Mouse (Mus musculus) CH12.LX (cell line): Measurements from ENCODE around the gene Fbxo31. TPM values are rescaled to one million over a fixed set of nuclear protein-coding genes. Genes with fewer than 3 reads are reported as not detected.
A peak's percentile ranks its signal among the peaks of the same experiment; 100 is the strongest.

ENCODE experiments used
- DNase-seq: peaks from one replicate; pipeline ENCODE4 v3.0.0-alpha.2; 2013; ENCODE audit errors: extremely low read depth
- H3K27ac ChIP-seq: 2 replicates; pipeline ENCODE4 v1.5.1; 2012; ENCODE audit warnings: low read depth, mild to moderate bottlenecking, control low read depth, moderate library complexity; ENCODE audit not compliant: insufficient read depth
- H3K27me3 ChIP-seq: replicated peaks from 2 replicates; pipeline ENCODE3; 2012; ENCODE audit warnings: inconsistent platforms
- H3K36me3 ChIP-seq, 2 experiments: replicated peaks in 1 of 2; 2 replicates each; pipeline versions ENCODE3 to v1.6.1; 2012; ENCODE audit warnings: inconsistent platforms in 1 of 2, low read length in 1 of 2, mild to moderate bottlenecking in 1 of 2, mixed read lengths in 1 of 2, moderate library complexity in 1 of 2; ENCODE audit not compliant: control insufficient read depth in 1 of 2, insufficient read depth in 1 of 2
- H3K4me1 ChIP-seq, 2 experiments: 2 replicates each; pipeline ENCODE4 v1.6.1; 2012; ENCODE audit warnings: inconsistent platforms in 1 of 2, moderate library complexity in 1 of 2; ENCODE audit not compliant: insufficient read depth in 2 of 2, control insufficient read depth in 1 of 2
- H3K4me2 ChIP-seq: 2 replicates; pipeline ENCODE4 v1.6.1; 2012; ENCODE audit warnings: low read depth, mild to moderate bottlenecking, control low read depth; ENCODE audit not compliant: poor library complexity, insufficient read depth, severe bottlenecking
- H3K4me3 ChIP-seq, 3 experiments: fragments of 150-350 bp in 1 of 3; sonication (generic) in 1 of 3; replicated peaks in 1 of 3; 2 replicates each; pipeline versions ENCODE3 to v1.5.1; 2011 to 2012; ENCODE audit warnings: low read depth in 2 of 3, low read length in 2 of 3, mild to moderate bottlenecking in 2 of 3, moderate library complexity in 2 of 3, control low read depth in 1 of 3, improper control_type of control experiment in 1 of 3, inconsistent platforms in 1 of 3, mixed read lengths in 1 of 3; ENCODE audit not compliant: poor library complexity in 1 of 3
- H3K79me2 ChIP-seq: replicated peaks from 2 replicates; pipeline ENCODE4 v1.6.1; 2012; ENCODE audit warnings: mild to moderate bottlenecking, moderate library complexity; ENCODE audit not compliant: control insufficient read depth, poor library complexity, insufficient read depth, severe bottlenecking; ENCODE audit errors: extremely low read depth
- H3K9ac ChIP-seq: 2 replicates; pipeline ENCODE4 v1.6.1; 2012; ENCODE audit warnings: low read depth, mild to moderate bottlenecking, control low read depth, moderate library complexity; ENCODE audit not compliant: insufficient read depth
- H3K9me3 ChIP-seq: replicated peaks from 2 replicates; pipeline ENCODE3; 2012; ENCODE audit warnings: low read length, inconsistent platforms, mixed read lengths
- BHLHE40 ChIP-seq: IDR thresholded peaks from 2 replicates; pipeline ENCODE4 v1.6.1; 2011; ENCODE audit warnings: mild to moderate bottlenecking, low read depth, low read length, improper control_type of control experiment
- CHD2 ChIP-seq: IDR thresholded peaks from 2 replicates; pipeline ENCODE4 v1.6.1; 2011; ENCODE audit warnings: low read length, improper control_type of control experiment
- ELF1 ChIP-seq: IDR thresholded peaks from 2 replicates; pipeline ENCODE4 v1.6.1; 2014; ENCODE audit warnings: low read depth, mild to moderate bottlenecking, inconsistent platforms, low read length, improper control_type of control experiment
- ETS1 ChIP-seq: conservative IDR thresholded peaks from 2 replicates; pipeline ENCODE4 v1.6.1; 2012; ENCODE audit warnings: low read depth, mild to moderate bottlenecking, inconsistent platforms, low read length, improper control_type of control experiment, moderate library complexity
- GABPA ChIP-seq: IDR thresholded peaks from 2 replicates; pipeline ENCODE4 v1.6.1; 2012; ENCODE audit warnings: low read depth, low read length, improper control_type of control experiment, inconsistent platforms; ENCODE audit not compliant: insufficient replicate concordance
- HCFC1 ChIP-seq: IDR thresholded peaks from 2 replicates; pipeline ENCODE4 v1.6.1; 2012; ENCODE audit warnings: low read depth, mild to moderate bottlenecking, inconsistent platforms, low read length, improper control_type of control experiment
- IRF4 ChIP-seq: IDR thresholded peaks from 2 replicates; pipeline ENCODE4 v1.6.1; 2014; ENCODE audit warnings: low read depth, mild to moderate bottlenecking, inconsistent platforms, low read length, improper control_type of control experiment
- KAT2A ChIP-seq: IDR thresholded peaks from 2 replicates; pipeline ENCODE4 v1.6.1; 2012; ENCODE audit warnings: low read length, improper control_type of control experiment, inconsistent platforms; ENCODE audit not compliant: insufficient replicate concordance
- MAX ChIP-seq: IDR thresholded peaks from 2 replicates; pipeline ENCODE4 v1.6.1; 2011; ENCODE audit warnings: low read length, improper control_type of control experiment
- MAZ ChIP-seq: IDR thresholded peaks from 2 replicates; pipeline ENCODE4 v1.6.1; 2012; ENCODE audit warnings: low read depth, mild to moderate bottlenecking, inconsistent platforms, low read length, improper control_type of control experiment, moderate library complexity
- MXI1 ChIP-seq: IDR thresholded peaks from 2 replicates; pipeline ENCODE4 v1.6.1; 2011; ENCODE audit warnings: mild to moderate bottlenecking, low read depth, low read length, improper control_type of control experiment
- MYC ChIP-seq: IDR thresholded peaks from 2 replicates; pipeline ENCODE4 v1.6.1; 2011; ENCODE audit warnings: low read depth, mild to moderate bottlenecking, improper control_type of control experiment, low read length
- NELFE ChIP-seq: IDR thresholded peaks from 2 replicates; pipeline ENCODE4 v1.6.1; 2011; ENCODE audit warnings: low read depth, low read length, improper control_type of control experiment
- NRF1 ChIP-seq: IDR thresholded peaks from 2 replicates; pipeline ENCODE4 v1.6.1; 2014; ENCODE audit warnings: low read depth, mild to moderate bottlenecking, inconsistent platforms, low read length, improper control_type of control experiment, moderate library complexity
- POLR2A ChIP-seq: IDR thresholded peaks from 2 replicates; pipeline ENCODE4 v1.6.1; 2011; ENCODE audit warnings: low read depth, mild to moderate bottlenecking, improper control_type of control experiment, low read length
- RAD21 ChIP-seq: IDR thresholded peaks from 2 replicates; pipeline ENCODE4 v1.6.1; 2011; ENCODE audit warnings: low read depth, mild to moderate bottlenecking, low read length, improper control_type of control experiment, moderate library complexity
- RCOR1 ChIP-seq: conservative IDR thresholded peaks from 2 replicates; pipeline ENCODE4 v1.6.1; 2012; ENCODE audit warnings: low read depth, mild to moderate bottlenecking, inconsistent platforms, low read length, improper control_type of control experiment
- SIN3A ChIP-seq: IDR thresholded peaks from 2 replicates; pipeline ENCODE4 v1.6.1; 2012; ENCODE audit warnings: low read length, improper control_type of control experiment, inconsistent platforms
- TBP ChIP-seq: conservative IDR thresholded peaks from 2 replicates; pipeline ENCODE4 v1.6.1; 2011; ENCODE audit warnings: low read depth, low read length, improper control_type of control experiment
- TCF12 ChIP-seq: IDR thresholded peaks from 2 replicates; pipeline ENCODE4 v1.6.1; 2014; ENCODE audit warnings: low read depth, mild to moderate bottlenecking, inconsistent platforms, low read length, improper control_type of control experiment
- UBTF ChIP-seq: IDR thresholded peaks from 2 replicates; pipeline ENCODE4 v1.6.1; 2012; ENCODE audit warnings: low read depth, mild to moderate bottlenecking, inconsistent platforms, low read length, improper control_type of control experiment, moderate library complexity
- USF1 ChIP-seq: IDR thresholded peaks from 2 replicates; pipeline ENCODE4 v1.6.1; 2014; ENCODE audit warnings: low read depth, mild to moderate bottlenecking, inconsistent platforms, low read length, improper control_type of control experiment
- USF2 ChIP-seq: conservative IDR thresholded peaks from 2 replicates; pipeline ENCODE4 v1.6.1; 2011; ENCODE audit warnings: low read depth, low read length, improper control_type of control experiment
- ZC3H11A ChIP-seq: IDR thresholded peaks from 2 replicates; pipeline ENCODE4 v1.6.1; 2012; ENCODE audit warnings: low read depth, mild to moderate bottlenecking, inconsistent platforms, low read length, improper control_type of control experiment
- dilution Hi-C: fragments of 300-500 bp; cut with MboI; formaldehyde crosslinking; loops from 2 replicates; pipeline ENCODE4 v1.14.3; 2020; ENCODE audit warnings: low sequenced_read_pairs; ENCODE audit not compliant: extremely low pct_unique_long_range_greater_than_20kb, extremely low pct_ligation_motif_present
- in situ Hi-C: fragments of 300-500 bp; cut with MboI; formaldehyde crosslinking; loops from 3 replicates; pipeline ENCODE4 v1.14.3; 2019; ENCODE audit warnings: low sequenced_read_pairs, low pct_ligation_motif_present, low pct_unique_long_range_greater_than_20kb, mixed read lengths
- polyA plus RNA-seq: library from polyadenylated mRNA; unstranded; fragments of >175 nt; gene quantifications from 2 replicates; pipeline ENCODE4 v1.2.1, GENCODE M21; 2012; ENCODE audit warnings: low read depth; ENCODE audit not compliant: insufficient read length
- total RNA-seq, 2 experiments: library from RNA; depleted of rRNA; stranded (reverse); fragments of 300-350 nt in 1 of 2; fragments of >200 nt in 1 of 2; gene quantifications; 2 replicates each; pipeline ENCODE4 v1.2.3; 2012 to 2014

The Fbxo31 gene
- total and polyA plus RNA-seq, 3 experiments = 13.2 to 24.7 (median 14.2) TPM

DNA sequence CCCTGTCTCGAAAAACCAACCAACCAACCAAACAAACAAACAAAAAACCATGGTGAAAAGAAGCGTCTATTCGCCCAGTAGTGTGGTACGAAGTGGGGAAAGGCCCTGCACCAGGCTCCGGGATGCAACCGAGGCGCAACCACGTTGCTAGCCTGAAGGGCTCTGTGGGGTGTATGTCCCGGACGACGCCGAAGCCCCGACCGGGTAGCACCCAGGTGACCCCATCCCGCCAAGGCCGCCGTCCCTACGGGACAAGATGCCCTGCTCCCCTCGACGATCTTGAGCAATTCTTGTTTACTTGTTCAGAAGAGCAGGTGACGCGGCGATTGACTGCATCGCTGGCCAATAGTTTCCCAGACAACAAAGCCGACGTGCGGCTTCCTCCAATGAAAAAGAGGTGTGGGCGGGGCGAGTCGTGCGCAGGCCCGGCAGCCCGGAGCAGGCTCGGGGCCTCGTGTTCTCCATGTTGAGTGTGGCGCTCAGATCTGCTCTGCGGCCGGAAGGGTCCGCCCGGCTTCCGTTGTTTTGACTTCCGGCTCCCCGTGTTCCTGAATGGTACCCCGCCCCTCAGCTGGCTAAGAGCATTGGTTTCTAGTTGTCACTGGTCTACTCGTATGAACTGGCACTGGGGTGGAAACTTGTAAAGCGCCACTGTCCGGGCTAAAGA, 6.7 kb upstream of the Fbxo31 start:
- Histone ChIP-seq H3K27ac (no peak overlapping the region), H3K4me2 (peak overlapping the region; percentile 85; the same call in 1 of the 2 replicates), H3K27me3 (peaks cover 9% of the 10 kb centered on the region), H3K36me3 (no peaks in the 10 kb centered on the region), H3K79me2 (no peaks in the 10 kb centered on the region), H3K9ac (peak overlapping the region; percentile 56), H3K9me3 (no peaks in the 10 kb centered on the region), H3K4me3 (peak overlapping the region; percentile 60 to 82 (median 70)), H3K4me1 (peaks cover 15 to 32% of the 10 kb centered on the region in 2 experiments)
- in situ Hi-C loops = loop anchor here (10.0 to 25.0 kb wide), 2 partner anchors 360 to 852 kb away; partner anchors contain the start of genes Banp, Car5a, Cyba and Mvd
- TF ChIP-seq USF2 (peak; percentile 54), SIN3A (peak; percentile 94), HCFC1 (peak; percentile 100), ETS1 (no peak), RCOR1 (peak; percentile 90; the same call in 1 of the 2 replicates), GABPA (peak; percentile 44; the same call in 1 of the 2 replicates), KAT2A (peak; percentile 91; the same call in 1 of the 2 replicates), USF1 (peak; percentile 69), ELF1 (peak; percentile 99), IRF4 (no peak), MXI1 (peak; percentile 80), MYC (peak; percentile 75; the same call in 1 of the 2 replicates), CHD2 (peak; percentile 96), POLR2A (peak; percentile 66), RAD21 (no peak), MAZ (peak; percentile 85), MAX (peak; percentile 14), UBTF (no peak), TBP (0 out of 2 replicates have a peak, but pooled peaks have one; percentile 43), ZC3H11A (no peak), NELFE (peak; percentile 58; the same call in 1 of the 2 replicates), BHLHE40 (peak; percentile 47; the same call in 1 of the 2 replicates), TCF12 (peak; percentile 48), NRF1 (peak; percentile 96)
- DNase-seq = peak; percentile 98
- dilution Hi-C loops = no loop called here
